Mouse (Mus musculus) heart, adult 2 months (tissue): ENCODE results near the gene Fblim1.

Source experiments
- CTCF ChIP-seq: fragments of 200-600 bp; IDR thresholded peaks from 2 replicates; pipeline ENCODE4 v1.8.1; 2022; ENCODE audit warnings: antibody characterized with exemption, mild to moderate bottlenecking, moderate library complexity
- POLR2A ChIP-seq: fragments of 200-500 bp; IDR thresholded peaks from 2 replicates; pipeline ENCODE4 v1.6.1; 2011; ENCODE audit warnings: mild to moderate bottlenecking, low read depth, low read length, control low read depth; ENCODE audit not compliant: insufficient read depth

- TF ChIP-seq POLR2A, result no peak
- TF ChIP-seq CTCF, result no peak
Observed at GRCm38 (mm10) chr4:141619299-141619883, 13.5 kb upstream of the Fblim1 start.
